Mouse (Mus musculus): ENCODE results near the gene Tmc5.

GRCm38 (mm10) chr7:118620243-118620906 is 23.3 kb downstream of the Tmc5 start:
- no peak for TF ChIP-seq CTCF (IDR thresholded peaks at IDR 0.05; ENCODE audit: low read depth, low read length)
- TF ChIP-seq GATA1 (IDR thresholded peaks at IDR 0.05; ENCODE audit: borderline replicate concordance, low read length): no peak
- no peak for TF ChIP-seq TAL1 (conservative IDR thresholded peaks at IDR 0.05; ENCODE audit: low read depth, low read length)
- TF ChIP-seq POLR2AphosphoS5 (IDR thresholded peaks at IDR 0.05; ENCODE audit: insufficient replicate concordance, low read depth, low read length): no peak
- no peak for TF ChIP-seq GATA2 (IDR thresholded peaks at IDR 0.05; ENCODE audit: borderline replicate concordance, low read depth, low read length)
